Mouse (Mus musculus) G1E (cell line): ENCODE results near the gene Dnajc1. TPM values are rescaled to one million over a fixed set of nuclear protein-coding genes. Genes with fewer than 3 reads are reported as not detected.

ENCODE experiments used
- ATAC-seq: 2 replicates; pipeline ENCODE4 v1.8.0; 2016; ENCODE audit warnings: mild to moderate bottlenecking; ENCODE audit not compliant: insufficient number of reproducible peaks, poor library complexity, low FRiP score, severe bottlenecking; ENCODE audit errors: extremely low read depth
- DNase-seq: peaks from one replicate; pipeline ENCODE4 v3.0.0; 2012; ENCODE audit warnings: low spot score
- H3K27me3 ChIP-seq: 2 replicates; pipeline ENCODE4 v1.6.1; 2012; ENCODE audit warnings: mild to moderate bottlenecking, low read length, inconsistent platforms; ENCODE audit not compliant: insufficient read depth
- H3K36me3 ChIP-seq: replicated peaks from 2 replicates; pipeline ENCODE3; 2012; ENCODE audit warnings: mild to moderate bottlenecking, inconsistent platforms
- H3K4me1 ChIP-seq: 2 replicates; pipeline ENCODE4 v1.6.1; 2012; ENCODE audit warnings: low read depth, low read length, inconsistent platforms, mixed read lengths; ENCODE audit not compliant: insufficient read depth
- H3K4me3 ChIP-seq: 2 replicates; pipeline ENCODE4 v1.5.1; 2012; ENCODE audit warnings: low read depth, mild to moderate bottlenecking, inconsistent platforms, low read length, moderate library complexity, mixed read lengths
- H3K9me3 ChIP-seq: replicated peaks from 2 replicates; pipeline ENCODE4 v1.6.1; 2012; ENCODE audit warnings: inconsistent platforms
- CTCF ChIP-seq: IDR thresholded peaks from 2 replicates; pipeline ENCODE4 v1.5.1; 2012; ENCODE audit warnings: low read depth, low read length, inconsistent platforms, mixed read lengths
- GATA1 ChIP-seq: IDR thresholded peaks from 2 replicates; pipeline ENCODE4 v1.6.1; 2012; ENCODE audit warnings: borderline replicate concordance, low read length, inconsistent platforms, mixed read lengths
- GATA2 ChIP-seq: IDR thresholded peaks from 2 replicates; pipeline ENCODE4 v1.6.1; 2012; ENCODE audit warnings: low read depth, low read length, inconsistent platforms, borderline replicate concordance
- POLR2AphosphoS5 ChIP-seq: IDR thresholded peaks from 2 replicates; pipeline ENCODE4 v1.6.1; 2012; ENCODE audit warnings: low read depth, low read length, inconsistent platforms; ENCODE audit not compliant: insufficient replicate concordance
- TAL1 ChIP-seq: conservative IDR thresholded peaks from 2 replicates; pipeline ENCODE4 v1.6.1; 2012; ENCODE audit warnings: low read depth, low read length, inconsistent platforms, mixed read lengths
- polyA plus RNA-seq: library from polyadenylated mRNA; stranded (reverse); fragments of >175 nt; gene quantifications from 2 replicates; pipeline ENCODE4 v1.2.3, GENCODE M21; 2012
- total RNA-seq, 2 experiments: library from RNA; stranded (forward) in 1 of 2; stranded (reverse) in 1 of 2; fragments of 200-1000 nt in 1 of 2; fragments of >200 nt in 1 of 2; fragmentation: Nextera tagmentation in 1 of 2; gene quantifications; 2 replicates each; pipeline ENCODE4 v1.2.3; 2014 to 2017

Gene Dnajc1
- total and polyA plus RNA-seq, 3 experiments: 21.4 to 33.7 (median 32.4) TPM

DNA sequence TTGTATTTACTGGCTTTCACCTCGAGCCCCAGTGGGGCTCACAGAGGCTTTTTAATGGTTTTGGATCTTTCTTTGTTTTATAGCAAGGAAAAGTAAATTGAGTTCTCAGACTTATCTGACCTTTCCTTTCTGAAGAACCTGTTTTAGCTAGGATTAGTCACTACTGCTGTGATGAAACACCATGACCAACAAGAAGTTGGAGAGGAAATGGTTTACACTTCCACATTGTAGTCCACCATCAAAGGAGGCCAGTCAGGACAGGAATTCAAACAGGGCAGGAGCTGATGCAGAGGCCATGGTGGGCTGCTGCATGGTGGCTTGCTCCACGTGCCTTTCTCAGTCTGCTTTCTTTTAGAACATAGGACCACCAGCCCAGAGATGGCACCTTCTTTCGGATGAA is 216.4 kb downstream of the Dnajc1 start:
- ATAC-seq: no peak
- H3K36me3 ChIP-seq: peaks cover 79% of the 10 kb centered on the region
- TF ChIP-seq TAL1 (no peak), CTCF (no peak), GATA1 (no peak), GATA2 (no peak), POLR2AphosphoS5 (no peak)

DNA sequence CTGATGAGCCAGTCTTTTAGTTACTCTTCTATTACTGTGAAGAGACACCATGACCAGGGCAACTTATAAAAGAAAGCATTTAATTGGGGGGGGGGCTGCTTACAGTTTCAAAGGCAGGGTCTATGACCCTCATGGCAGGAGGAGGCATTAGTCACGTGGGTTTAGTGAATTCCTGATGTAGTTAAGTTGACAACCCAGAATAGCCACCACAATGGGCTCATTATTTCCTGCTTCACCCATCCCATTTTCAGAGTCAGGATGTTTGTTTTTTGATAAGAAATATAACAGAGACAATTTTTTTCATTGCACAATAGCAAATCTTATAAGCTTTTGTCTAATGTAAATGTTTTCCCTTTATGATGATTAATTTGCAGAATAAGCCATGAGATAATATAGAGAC is 217.4 kb downstream of the Dnajc1 start:
- ATAC-seq (no peak), DNase-seq (no peak)
- peaks cover 19% of the 10 kb centered on the region for H3K4me1 ChIP-seq
- TF ChIP-seq TAL1 (no peak), GATA2 (no peak), CTCF (no peak), POLR2AphosphoS5 (no peak), GATA1 (no peak)
- no peak overlapping the region for H3K4me3 ChIP-seq
- no peaks in the 10 kb centered on the region for H3K9me3 ChIP-seq
- no peaks in the 10 kb centered on the region for H3K27me3 ChIP-seq
- H3K36me3 ChIP-seq: peaks cover 70% of the 10 kb centered on the region

More for the DNA sequence above, 216.4 kb downstream of the Dnajc1 start:
- Histone ChIP-seq H3K4me3 (no peak overlapping the region), H3K27me3 (no peaks in the 10 kb centered on the region), H3K9me3 (no peaks in the 10 kb centered on the region), H3K4me1 (peaks cover 15% of the 10 kb centered on the region)
- DNase-seq: no peak

DNA sequence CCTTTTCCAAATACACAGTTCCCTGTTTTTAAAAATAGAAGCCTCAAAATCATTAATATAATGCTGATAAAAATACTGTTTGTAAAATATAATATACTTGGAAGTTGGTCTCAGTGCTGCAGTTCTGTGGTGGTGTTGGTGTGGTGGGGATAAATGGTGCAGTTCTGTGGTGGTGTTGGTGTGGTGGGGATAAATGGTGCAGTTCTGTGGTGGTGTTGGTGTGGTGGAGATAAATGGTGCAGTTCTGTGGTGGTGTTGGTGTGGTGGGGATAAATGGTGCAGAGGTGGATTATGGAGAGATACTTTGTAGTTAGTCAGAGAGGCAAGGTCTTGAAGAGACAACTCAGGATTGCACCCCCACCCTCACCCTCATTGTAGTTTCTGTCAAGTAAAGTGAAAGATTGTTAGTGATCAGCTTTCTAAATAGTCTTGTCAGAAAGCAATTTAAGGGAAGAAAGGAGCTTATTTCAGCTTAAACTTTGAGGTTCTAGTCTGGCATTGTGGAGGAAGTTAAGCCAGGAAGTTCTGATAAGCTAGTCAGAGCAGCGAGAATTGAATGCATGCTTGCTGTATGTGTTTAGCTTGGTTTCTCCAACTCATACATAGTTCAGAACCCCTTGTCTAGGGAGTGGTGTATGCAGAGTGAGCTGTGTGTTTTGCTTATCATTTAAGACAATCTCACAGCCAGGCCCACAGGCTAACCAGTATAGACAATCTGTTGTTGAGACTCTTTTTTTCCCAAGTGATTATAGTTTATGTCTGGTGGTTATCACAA is 223.3 kb downstream of the Dnajc1 start:
- no peak for TF ChIP-seq GATA1
- TF ChIP-seq POLR2AphosphoS5: no peak
- no peak for TF ChIP-seq GATA2
- no peak for TF ChIP-seq TAL1
- TF ChIP-seq CTCF: no peak
- Histone ChIP-seq H3K36me3 (peaks cover 42% of the 10 kb centered on the region), H3K9me3 (no peaks in the 10 kb centered on the region), H3K27me3 (no peaks in the 10 kb centered on the region), H3K4me3 (no peak overlapping the region), H3K4me1 (peaks cover 25% of the 10 kb centered on the region)
- DNase-seq: no peak
- ATAC-seq: peak; percentile 40; the same call in 1 of the 2 replicates

DNA sequence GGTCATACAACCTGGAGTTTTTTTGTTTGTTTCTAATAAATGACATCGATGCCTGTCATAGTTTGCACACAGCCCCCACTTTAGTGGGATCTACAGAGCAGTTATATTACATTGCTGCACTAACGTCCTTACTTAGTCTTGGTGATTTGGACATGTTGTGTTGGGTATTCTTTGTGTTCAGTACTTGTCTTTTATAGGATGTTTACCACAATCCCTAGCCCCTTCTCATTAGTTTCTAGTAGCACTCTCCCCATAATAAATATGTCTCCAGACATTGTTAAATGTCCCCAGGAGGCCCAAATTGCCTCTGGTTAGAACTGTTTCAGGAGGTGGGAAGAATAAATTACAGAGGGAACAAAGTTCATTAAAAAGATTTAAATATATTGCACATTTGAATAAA is 227.1 kb downstream of the Dnajc1 start:
- Histone ChIP-seq H3K9me3 (no peaks in the 10 kb centered on the region), H3K36me3 (peaks cover 50% of the 10 kb centered on the region), H3K4me3 (no peak overlapping the region), H3K4me1 (peaks cover 20% of the 10 kb centered on the region), H3K27me3 (no peaks in the 10 kb centered on the region)
- ATAC-seq (no peak), DNase-seq (no peak)
- no peak for TF ChIP-seq GATA1
- no peak for TF ChIP-seq POLR2AphosphoS5
- TF ChIP-seq CTCF: no peak
- no peak for TF ChIP-seq TAL1
- TF ChIP-seq GATA2: no peak

DNA sequence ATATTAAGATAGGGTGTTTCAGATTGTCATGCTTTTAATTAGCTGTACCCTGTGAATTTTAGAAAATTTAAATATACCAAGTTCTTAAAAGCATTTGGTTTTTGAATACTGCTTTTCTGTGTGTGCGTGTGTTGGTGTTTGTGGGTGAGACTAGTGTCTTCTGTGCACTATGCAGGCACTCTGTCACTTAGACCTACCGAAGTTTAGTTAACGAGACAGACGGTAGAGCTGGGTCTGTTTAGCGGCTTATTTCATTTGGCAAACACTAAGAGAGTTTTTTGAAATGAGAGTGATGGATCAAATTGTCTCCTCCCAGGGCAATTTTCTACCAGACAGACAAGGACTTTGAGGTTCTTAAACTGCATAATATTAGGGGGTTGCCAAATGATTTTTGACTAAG is 231.6 kb downstream of the Dnajc1 start:
- no peaks in the 10 kb centered on the region for H3K27me3 ChIP-seq
- H3K4me1 ChIP-seq: no peaks in the 10 kb centered on the region
- DNase-seq (no peak), ATAC-seq (no peak)
- H3K36me3 ChIP-seq: peaks cover 62% of the 10 kb centered on the region
- no peaks in the 10 kb centered on the region for H3K9me3 ChIP-seq
- no peak for TF ChIP-seq GATA2
- TF ChIP-seq CTCF: no peak
- no peak for TF ChIP-seq POLR2AphosphoS5
- no peak for TF ChIP-seq TAL1
- no peak for TF ChIP-seq GATA1
- no peak overlapping the region for H3K4me3 ChIP-seq

DNA sequence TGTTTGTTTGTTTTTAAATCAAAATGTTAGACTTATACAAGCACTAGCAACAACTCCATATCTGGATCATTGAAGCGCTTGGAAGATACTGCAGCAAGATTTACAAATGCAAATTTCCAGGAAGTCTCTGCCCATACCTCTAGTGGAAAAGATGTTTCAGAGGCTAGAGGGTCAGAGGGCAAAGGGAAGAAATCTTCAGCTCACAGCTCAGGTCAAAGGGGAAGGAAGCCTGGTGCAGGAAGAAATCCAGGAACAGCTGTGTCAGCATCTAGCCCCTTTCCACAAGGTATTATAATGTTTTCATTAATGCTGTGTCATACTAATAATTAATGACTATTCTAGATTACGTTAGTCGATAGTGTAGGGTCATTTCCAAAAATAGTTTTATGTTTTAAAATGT is 233.2 kb downstream of the Dnajc1 start:
- Histone ChIP-seq H3K36me3 (peaks cover 68% of the 10 kb centered on the region), H3K9me3 (no peaks in the 10 kb centered on the region), H3K27me3 (no peaks in the 10 kb centered on the region), H3K4me1 (no peaks in the 10 kb centered on the region), H3K4me3 (no peak overlapping the region)
- TF ChIP-seq CTCF (no peak), GATA1 (no peak), GATA2 (no peak), TAL1 (no peak), POLR2AphosphoS5 (no peak)
- DNase-seq (no peak), ATAC-seq (no peak)
